Mouse (Mus musculus): Measurements from ENCODE around the gene Mlh1. TPM values are rescaled to one million over a fixed set of nuclear protein-coding genes. Genes with fewer than 3 reads are reported as not detected.

Gene Mlh1
- polyA plus RNA-seq, 1 experiment from 2014 or later = 56.4 TPM

DNA sequence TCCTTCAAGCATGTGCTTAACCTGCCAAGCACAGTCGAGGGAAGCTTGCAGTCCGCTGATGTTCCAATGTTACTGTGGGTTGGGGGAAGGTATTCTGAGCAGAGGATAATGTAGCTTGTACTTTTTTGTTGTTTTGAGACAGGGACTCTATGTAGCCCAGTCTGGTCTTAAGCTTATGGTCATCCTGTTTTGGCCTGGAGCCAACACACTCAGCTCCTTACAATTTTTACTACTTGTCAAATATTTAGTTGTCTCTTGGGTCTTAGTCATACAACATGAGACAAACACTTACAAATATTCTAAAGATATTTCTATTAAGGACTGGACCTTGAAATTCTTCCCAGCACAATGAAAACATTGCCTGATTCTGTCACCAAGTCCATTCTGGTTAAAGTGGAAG lies 78.4 kb downstream of the Mlh1 start:
- WGBS = 94% methylated on average over 2 of the region's 2 CpGs
- no peaks in the 10 kb centered on the region for H3K9me3 ChIP-seq (replicated peaks; ENCODE audit: control insufficient read depth, low read length)
- H3K36me3 ChIP-seq (replicated peaks; ENCODE audit: control insufficient read depth, insufficient read depth, low read depth, low read length) = no peaks in the 10 kb centered on the region

DNA sequence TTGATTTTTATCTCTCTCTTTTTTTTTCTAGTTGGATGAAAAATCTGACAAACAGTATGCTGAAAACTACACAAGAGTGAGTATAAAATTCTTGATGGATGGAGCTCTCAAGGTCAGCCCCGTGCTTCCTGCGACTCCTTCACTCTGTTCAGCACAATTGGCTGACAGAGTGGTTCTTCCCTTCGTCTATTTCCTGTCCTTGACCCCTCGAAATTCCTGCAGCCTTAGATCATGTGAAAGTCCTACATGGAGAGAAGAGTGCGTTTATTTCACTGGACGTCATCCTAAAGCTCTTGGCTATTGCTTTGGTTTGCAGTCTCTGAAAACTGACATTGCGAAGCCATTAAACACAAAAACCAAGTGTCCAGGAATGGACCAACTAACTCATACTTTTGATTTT lies 82.9 kb downstream of the Mlh1 start:
- Histone ChIP-seq H3K27me3 (ENCODE audit: control insufficient read depth, insufficient read depth, low read length) (no peaks in the 10 kb centered on the region), H3K36me3 (replicated peaks; ENCODE audit: control insufficient read depth, insufficient read depth, low read depth, low read length) (no peaks in the 10 kb centered on the region), H3K27ac (replicated peaks; ENCODE audit: low read depth, low read length) (no peak overlapping the region), H3K4me2 (ENCODE audit: low read depth, low read length) (no peak overlapping the region), H3K4me3 (ENCODE audit: low read depth, low read length) (no peak overlapping the region), H3K9ac (replicated peaks; ENCODE audit: low read length) (no peak overlapping the region), H3K4me1 (ENCODE audit: control insufficient read depth, insufficient read depth, low read length) (no peaks in the 10 kb centered on the region), H3K9me3 (replicated peaks; ENCODE audit: control insufficient read depth, low read length) (no peaks in the 10 kb centered on the region)
- DNase-seq (ENCODE audit: low spot score) = no peak
- no peak for ATAC-seq (replicated peaks; ENCODE audit: insufficient number of reproducible peaks, low FRiP score, low TSS enrichment, low read depth)
- WGBS = 89% methylated on average over 7 of the region's 7 CpGs

More for the DNA sequence above, 78.4 kb downstream of the Mlh1 start:
- no peaks in the 10 kb centered on the region for H3K4me1 ChIP-seq (ENCODE audit: control insufficient read depth, insufficient read depth, low read length)
- ATAC-seq (replicated peaks; ENCODE audit: insufficient number of reproducible peaks, low FRiP score, low TSS enrichment, low read depth) (no peak), DNase-seq (ENCODE audit: low spot score) (no peak)
- no peaks in the 10 kb centered on the region for H3K27me3 ChIP-seq (ENCODE audit: control insufficient read depth, insufficient read depth, low read length)
- H3K4me2 ChIP-seq (ENCODE audit: low read depth, low read length) = no peak overlapping the region
- H3K27ac ChIP-seq (replicated peaks; ENCODE audit: low read depth, low read length) = no peak overlapping the region
- H3K9ac ChIP-seq (replicated peaks; ENCODE audit: low read length) = no peak overlapping the region
- no peak overlapping the region for H3K4me3 ChIP-seq (ENCODE audit: low read depth, low read length)

DNA sequence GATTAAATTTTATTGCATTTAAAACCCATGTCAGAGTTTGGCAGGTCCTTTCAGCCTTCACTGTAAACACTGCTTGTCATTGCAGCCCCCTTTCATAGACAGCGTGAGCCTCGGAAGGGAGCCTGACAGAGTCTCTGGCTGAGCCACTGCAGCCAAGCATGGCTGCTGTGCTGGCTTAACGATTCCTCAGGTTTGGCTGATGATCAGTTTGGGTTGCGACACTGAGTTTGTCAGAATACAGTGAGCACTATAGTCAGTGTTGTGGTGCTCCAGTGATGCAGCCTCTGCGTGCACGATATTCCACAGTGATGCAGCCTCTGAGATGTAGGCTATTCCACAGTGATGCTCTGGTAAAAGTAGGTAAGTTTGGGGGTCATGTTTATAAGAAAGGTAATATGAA lies 84.7 kb downstream of the Mlh1 start:
- no peak for ATAC-seq (replicated peaks; ENCODE audit: insufficient number of reproducible peaks, low FRiP score, low TSS enrichment, low read depth)
- no peaks in the 10 kb centered on the region for H3K27me3 ChIP-seq (ENCODE audit: control insufficient read depth, insufficient read depth, low read length)
- H3K36me3 ChIP-seq (replicated peaks; ENCODE audit: control insufficient read depth, insufficient read depth, low read depth, low read length) = no peaks in the 10 kb centered on the region
- H3K27ac ChIP-seq (replicated peaks; ENCODE audit: low read depth, low read length) = no peak overlapping the region
- no peak overlapping the region for H3K4me2 ChIP-seq (ENCODE audit: low read depth, low read length)
- H3K9ac ChIP-seq (replicated peaks; ENCODE audit: low read length) = no peak overlapping the region
- no peak for DNase-seq (ENCODE audit: low spot score)
- H3K9me3 ChIP-seq (replicated peaks; ENCODE audit: control insufficient read depth, low read length) = no peaks in the 10 kb centered on the region
- H3K4me1 ChIP-seq (ENCODE audit: control insufficient read depth, insufficient read depth, low read length) = no peaks in the 10 kb centered on the region
- no peak overlapping the region for H3K4me3 ChIP-seq (ENCODE audit: low read depth, low read length)
- 92% methylated on average over 6 of the region's 6 CpGs for WGBS

DNA sequence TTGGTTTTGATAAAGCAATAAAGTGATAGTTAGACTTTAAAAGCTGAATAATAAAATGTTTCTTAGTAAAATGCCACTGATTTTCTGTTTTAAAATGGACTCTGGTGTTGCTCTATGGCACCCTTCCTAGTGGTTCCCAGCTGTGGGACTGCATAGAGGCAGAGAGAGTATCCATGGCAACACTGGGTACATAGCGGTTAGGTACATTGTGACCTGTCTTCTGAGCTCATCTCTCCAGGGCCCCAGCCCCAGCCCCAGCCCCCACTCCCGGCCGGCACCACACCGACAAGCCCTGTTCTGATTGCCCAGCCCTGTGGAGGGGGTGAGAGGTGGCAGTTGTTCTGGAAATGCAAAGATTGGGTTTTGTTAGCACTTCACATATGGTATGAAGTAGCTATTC lies 86.7 kb downstream of the Mlh1 start:
- DNase-seq (ENCODE audit: low spot score) (no peak), ATAC-seq (replicated peaks; ENCODE audit: insufficient number of reproducible peaks, low FRiP score, low TSS enrichment, low read depth) (peak; percentile 82)

DNA sequence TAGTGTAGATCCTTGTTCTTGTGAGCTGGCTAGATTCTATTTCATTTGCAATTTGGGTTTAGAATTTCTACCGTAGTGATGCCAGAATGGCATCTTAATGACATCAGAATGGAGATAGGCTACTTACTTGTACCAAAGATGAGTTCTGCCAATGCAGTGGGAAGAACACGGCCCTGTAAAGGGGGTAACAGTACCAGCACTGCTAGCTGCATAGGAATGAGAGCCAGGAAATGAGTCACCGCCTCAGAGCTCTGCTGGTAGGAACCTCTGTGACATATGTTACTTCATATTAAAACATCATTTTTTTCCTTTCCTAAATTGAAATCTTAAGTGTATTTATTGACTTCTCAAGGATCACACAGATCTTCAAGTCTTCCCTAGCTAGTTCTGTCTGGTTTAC lies 89.4 kb downstream of the Mlh1 start:
- Histone ChIP-seq H3K4me2 (ENCODE audit: low read depth, low read length) (no peak overlapping the region), H3K4me1 (ENCODE audit: control insufficient read depth, insufficient read depth, low read length) (no peaks in the 10 kb centered on the region), H3K9me3 (replicated peaks; ENCODE audit: control insufficient read depth, low read length) (no peaks in the 10 kb centered on the region), H3K27me3 (ENCODE audit: control insufficient read depth, insufficient read depth, low read length) (no peaks in the 10 kb centered on the region), H3K36me3 (replicated peaks; ENCODE audit: control insufficient read depth, insufficient read depth, low read depth, low read length) (no peaks in the 10 kb centered on the region), H3K9ac (replicated peaks; ENCODE audit: low read length) (no peak overlapping the region), H3K4me3 (ENCODE audit: low read depth, low read length) (no peak overlapping the region), H3K27ac (replicated peaks; ENCODE audit: low read depth, low read length) (no peak overlapping the region)
- ATAC-seq (replicated peaks; ENCODE audit: insufficient number of reproducible peaks, low FRiP score, low TSS enrichment, low read depth) = no peak
- 83% methylated on average over 3 of the region's 3 CpGs for WGBS
- no peak for DNase-seq (ENCODE audit: low spot score)

More for the DNA sequence above, 86.7 kb downstream of the Mlh1 start:
- WGBS = 37% methylated on average over 4 of the region's 4 CpGs
- H3K4me2 ChIP-seq (ENCODE audit: low read depth, low read length) = no peak overlapping the region
- no peaks in the 10 kb centered on the region for H3K27me3 ChIP-seq (ENCODE audit: control insufficient read depth, insufficient read depth, low read length)
- H3K9me3 ChIP-seq (replicated peaks; ENCODE audit: control insufficient read depth, low read length) = no peaks in the 10 kb centered on the region
- no peak overlapping the region for H3K9ac ChIP-seq (replicated peaks; ENCODE audit: low read length)
- H3K4me3 ChIP-seq (ENCODE audit: low read depth, low read length) = no peak overlapping the region
- H3K27ac ChIP-seq (replicated peaks; ENCODE audit: low read depth, low read length) = no peak overlapping the region
- no peaks in the 10 kb centered on the region for H3K36me3 ChIP-seq (replicated peaks; ENCODE audit: control insufficient read depth, insufficient read depth, low read depth, low read length)
- H3K4me1 ChIP-seq (ENCODE audit: control insufficient read depth, insufficient read depth, low read length) = no peaks in the 10 kb centered on the region

DNA sequence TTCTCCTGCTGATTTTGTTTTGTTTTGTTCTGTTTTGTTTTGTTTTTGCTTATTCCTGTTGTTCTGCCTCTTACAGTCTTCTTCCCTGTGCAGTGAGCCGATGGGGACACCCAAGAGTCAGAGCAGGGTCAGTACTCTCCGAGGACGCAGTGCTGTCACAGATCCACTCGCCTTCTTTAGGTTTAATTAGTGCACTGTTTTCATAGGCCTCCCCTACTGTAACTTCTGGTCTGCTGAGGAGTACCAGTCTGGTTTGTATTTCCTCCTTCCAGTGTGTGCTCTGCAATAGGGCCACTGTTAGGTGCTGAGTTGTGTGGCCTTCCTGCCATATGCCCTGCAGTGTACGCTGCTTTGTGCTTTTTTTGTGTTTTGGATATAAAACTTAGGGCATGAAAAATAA lies 92.6 kb downstream of the Mlh1 start:
- H3K4me3 ChIP-seq (ENCODE audit: low read depth, low read length) = no peak overlapping the region
- no peaks in the 10 kb centered on the region for H3K27me3 ChIP-seq (ENCODE audit: control insufficient read depth, insufficient read depth, low read length)
- no peak overlapping the region for H3K4me2 ChIP-seq (ENCODE audit: low read depth, low read length)
- ATAC-seq (replicated peaks; ENCODE audit: insufficient number of reproducible peaks, low FRiP score, low TSS enrichment, low read depth) (no peak), DNase-seq (ENCODE audit: low spot score) (no peak)
- H3K36me3 ChIP-seq (replicated peaks; ENCODE audit: control insufficient read depth, insufficient read depth, low read depth, low read length) = no peaks in the 10 kb centered on the region
- 60% methylated on average over 5 of the region's 5 CpGs for WGBS
- H3K9me3 ChIP-seq (replicated peaks; ENCODE audit: control insufficient read depth, low read length) = no peaks in the 10 kb centered on the region
- H3K4me1 ChIP-seq (ENCODE audit: control insufficient read depth, insufficient read depth, low read length) = no peaks in the 10 kb centered on the region
- H3K9ac ChIP-seq (replicated peaks; ENCODE audit: low read length) = no peak overlapping the region
- no peak overlapping the region for H3K27ac ChIP-seq (replicated peaks; ENCODE audit: low read depth, low read length)

Other genes with a start within 250 kb of the Mlh1 start
- gene Ccrl2, start 214.3 kb downstream of the Mlh1 start, polyA plus RNA-seq (2014; fragmentation: Nextera tagmentation; extraction: Ambion mirVana) = 0.76 and 0.99 TPM in 2 replicates
- gene Lrrfip2, start 154.2 kb downstream of the Mlh1 start, polyA plus RNA-seq (2014; fragmentation: Nextera tagmentation; extraction: Ambion mirVana) = 48.4 and 49.2 TPM in 2 replicates
- 42.2 and 46.5 TPM in 2 replicates for gene Epm2aip1, start 138 bp upstream of the Mlh1 start, polyA plus RNA-seq (2014; fragmentation: Nextera tagmentation; extraction: Ambion mirVana)
- gene Trank1, start 39.9 kb upstream of the Mlh1 start, polyA plus RNA-seq (2014; fragmentation: Nextera tagmentation; extraction: Ambion mirVana) = 0.04 and 0.11 TPM in 2 replicates
- 0.58 and 1.1 TPM in 2 replicates for gene Dclk3, start 167.3 kb upstream of the Mlh1 start, polyA plus RNA-seq (2014; fragmentation: Nextera tagmentation; extraction: Ambion mirVana)

Measured in embryonic facial prominence, embryonic 11.5 days (tissue).